Mouse (Mus musculus) 3T3-L1 (cell line): ENCODE measurements around the gene Gpr3.

Experiments
- DNase-seq: peaks from one replicate; pipeline ENCODE4 v3.0.0-alpha.2; 2015; ENCODE audit warnings: low read depth, low spot score

The Gpr3 gene

GRCm38 (mm10) chr4:133233285-133233976 lies 21.1 kb upstream of the Gpr3 start:
- peak; percentile 56 for DNase-seq

- DNase-seq, result no peak
Observed at GRCm38 (mm10) chr4:133229582-133229981, 17.2 kb upstream of the Gpr3 start.

- DNase-seq, result no peak
Observed at GRCm38 (mm10) chr4:133227636-133228035, 15.3 kb upstream of the Gpr3 start.

- DNase-seq, result no peak
Observed at GRCm38 (mm10) chr4:133226073-133226472, 13.7 kb upstream of the Gpr3 start.

- DNase-seq, result no peak
Observed at GRCm38 (mm10) chr4:133223875-133224274, 11.5 kb upstream of the Gpr3 start.

- DNase-seq, result no peak
Observed at GRCm38 (mm10) chr4:133221701-133222100, 9.4 kb upstream of the Gpr3 start.

- DNase-seq, result no peak
Observed at GRCm38 (mm10) chr4:133220656-133221055, 8.3 kb upstream of the Gpr3 start.

GRCm38 (mm10) chr4:133218745-133219144 lies 6.4 kb upstream of the Gpr3 start:
- DNase-seq, result no peak

GRCm38 (mm10) chr4:133217641-133218040 lies 5.3 kb upstream of the Gpr3 start:
- peak; percentile 66 for DNase-seq

GRCm38 (mm10) chr4:133213661-133214060 lies 1.3 kb upstream of the Gpr3 start:
- no peak for DNase-seq

GRCm38 (mm10) chr4:133213268-133213590 lies 893 bp upstream of the Gpr3 start:
- DNase-seq, result no peak

- no peak for DNase-seq
Observed at GRCm38 (mm10) chr4:133212562-133213267, 379 bp upstream of the Gpr3 start.

GRCm38 (mm10) chr4:133210788-133211390 lies 1.4 kb downstream of the Gpr3 start:
- DNase-seq, result no peak

- DNase-seq, result no peak
Observed at GRCm38 (mm10) chr4:133210023-133210787, 2.1 kb downstream of the Gpr3 start.

GRCm38 (mm10) chr4:133209366-133209765 lies 3.0 kb downstream of the Gpr3 start:
- DNase-seq, result peak; percentile 75

- no peak for DNase-seq
Observed at GRCm38 (mm10) chr4:133204379-133204778, 8.0 kb downstream of the Gpr3 start.

GRCm38 (mm10) chr4:133203591-133203990 lies 8.7 kb downstream of the Gpr3 start:
- no peak for DNase-seq

GRCm38 (mm10) chr4:133202254-133202653 lies 10.1 kb downstream of the Gpr3 start:
- DNase-seq, result no peak

GRCm38 (mm10) chr4:133201006-133201771 lies 11.1 kb downstream of the Gpr3 start:
- peak; percentile 68 for DNase-seq

- no peak for DNase-seq
Observed at GRCm38 (mm10) chr4:133200343-133200742, 12.0 kb downstream of the Gpr3 start.

GRCm38 (mm10) chr4:133199743-133200142 lies 12.6 kb downstream of the Gpr3 start:
- DNase-seq, result no peak
